14 mouse cellular contexts compared by ENCODE assay signal in genomic region chr3:85518668-85519067, GRCm38 (mm10). TPM values are rescaled to one million over a fixed set of nuclear protein-coding genes. Genes with fewer than 3 reads are reported as not detected.
A peak's percentile ranks its signal among the peaks of the same experiment; 100 is the strongest.
DNase-seq lines count a peak whose midpoint lies in the region; ATAC-seq and TF ChIP-seq lines count a peak whose summit lies in the region.
"Had no signal": no experiment of that assay in that cellular context is flagged by ENCODE, and none has a peak within 500 bp of the region (broad histone marks: within the 10 kb centered on the region; RNA-seq: fewer than 3 reads in every experiment).

No protein-coding gene starts in this region.

- TF ChIP-seq EP300 in heart, adult 2 months (IDR thresholded peaks at IDR 0.05; ENCODE audit: insufficient read depth, low read depth, low read length) = peak; percentile 55; the same call in 1 of the 2 replicates

- H3K9ac ChIP-seq in heart, adult 2 months (ENCODE audit: low read depth, low read length) = peak overlapping the region; percentile 26; the same call in 1 of the 2 replicates
- no peak overlapping the region for H3K9ac ChIP-seq in neural tube, embryonic 15.5 days (replicated peaks)
- H3K9ac ChIP-seq: limb, embryonic 13.5 days; liver, postnatal 0 days; midbrain, embryonic 15.5 days; neural tube, embryonic 13.5 days had no signal

- no peaks in the 10 kb centered on the region for H3K27me3 ChIP-seq in heart, adult 2 months (ENCODE audit: control insufficient read depth, insufficient read depth, low read length)
- no peaks in the 10 kb centered on the region for H3K27me3 ChIP-seq in neural tube, embryonic 15.5 days (replicated peaks)
- H3K27me3 ChIP-seq: limb, embryonic 13.5 days; midbrain, embryonic 15.5 days; neural tube, embryonic 13.5 days had no signal

- peak overlapping the region; percentile 80 for H3K27ac ChIP-seq in heart, adult 2 months
- no peak overlapping the region for H3K27ac ChIP-seq in neural tube, embryonic 15.5 days (replicated peaks)
- H3K27ac ChIP-seq: limb, embryonic 13.5 days; macrophage; midbrain, embryonic 15.5 days; neural tube, embryonic 13.5 days had no signal

- ATAC-seq in cerebellum, adult (ENCODE audit: insufficient number of reproducible peaks, low FRiP score, low TSS enrichment) = peak; percentile 77
- ATAC-seq in neural tube, embryonic 15.5 days (ENCODE audit: low FRiP score) = no peak
- ATAC-seq: liver, postnatal 0 days; midbrain, embryonic 15.5 days had no signal

- 57% methylated on average over 8 of the region's 8 CpGs for WGBS in heart, adult 2 months
- WGBS in neural tube, embryonic 15.5 days = 80% methylated on average over 8 of the region's 8 CpGs

- DNase-seq in cerebellum, postnatal 4 days (ENCODE audit: low spot score in 2 of 2) = no peak
- DNase-seq in cerebellum, adult 18-20 months = peak; percentile 42 to 58
- peak; percentile 30 to 68 for DNase-seq in heart, adult 2 months
- peak; percentile 72 to 77 for DNase-seq in heart, postnatal 10 days
- DNase-seq in lung, postnatal 14 days = no peak
- DNase-seq in spleen, postnatal 4 days (ENCODE audit: low spot score in 2 of 2) = no peak
- DNase-seq: liver, postnatal 0 days; thymus, postnatal 4 days had no signal

- H3K79me2 ChIP-seq in heart, adult 2 months (replicated peaks; ENCODE audit: control insufficient read depth, insufficient read depth, low read length) = no peaks in the 10 kb centered on the region

- H3K9me3 ChIP-seq in neural tube, embryonic 15.5 days (replicated peaks) = no peaks in the 10 kb centered on the region
- H3K9me3 ChIP-seq: limb, embryonic 13.5 days; midbrain, embryonic 15.5 days; neural tube, embryonic 13.5 days had no signal

- no peak for TF ChIP-seq POLR2A in heart, adult 2 months (IDR thresholded peaks at IDR 0.05; ENCODE audit: insufficient read depth, low read depth, low read length)

- H3K4me3 ChIP-seq in heart, adult 2 months = no peak overlapping the region
- H3K4me3 ChIP-seq in neural tube, embryonic 15.5 days (replicated peaks) = no peak overlapping the region
- H3K4me3 ChIP-seq: limb, embryonic 13.5 days; midbrain, embryonic 15.5 days; neural tube, embryonic 13.5 days had no signal

- H3K36me3 ChIP-seq in heart, adult 2 months (ENCODE audit: control insufficient read depth, insufficient read depth, low read length) = no peaks in the 10 kb centered on the region
- no peaks in the 10 kb centered on the region for H3K36me3 ChIP-seq in neural tube, embryonic 15.5 days
- H3K36me3 ChIP-seq: limb, embryonic 13.5 days; midbrain, embryonic 15.5 days; neural tube, embryonic 13.5 days had no signal

- intact Hi-C loops in heart, adult 2 months (cut with DNase I) = loop anchor here (5.0 to 10.0 kb wide), 6 partner anchors 34 to 591 kb away; no protein-coding TSS in a partner anchor
- intact Hi-C loops in heart, postnatal 10 days (cut with DNase I) = loop anchor here (1.0 to 5.0 kb wide), 5 partner anchors 33 to 591 kb away; no protein-coding TSS in a partner anchor

- H3K4me2 ChIP-seq in neural tube, embryonic 15.5 days = no peak overlapping the region
- H3K4me2 ChIP-seq: limb, embryonic 13.5 days; midbrain, embryonic 15.5 days; neural tube, embryonic 13.5 days had no signal

- TF ChIP-seq CTCF in heart, adult 2 months (IDR thresholded peaks at IDR 0.05) = no peak

- peaks cover 7% of the 10 kb centered on the region for H3K4me1 ChIP-seq in heart, adult 2 months (ENCODE audit: control insufficient read depth, insufficient read depth, low read length)
- H3K4me1 ChIP-seq in neural tube, embryonic 15.5 days = peaks cover 10% of the 10 kb centered on the region
- H3K4me1 ChIP-seq: midbrain, embryonic 15.5 days had no signal

RNA-seq across cellular contexts. Expression of gene Gatb, which starts 55.3 kb away (rescaled TPM):
- total RNA-seq in heart, adult 2 months (2021) = 10 to 100 TPM; 45.6 to 49.7 TPM
- 22.0 and 40.1 TPM in 2 replicates for polyA plus RNA-seq in heart, adult 2 months (2012; rRNA removed)
- 10 to 100 TPM; 25.4 to 27.8 TPM for total RNA-seq in heart, postnatal 10 days (2021)
- 20.9 TPM in 2 replicates for polyA plus RNA-seq in neural tube, embryonic 15.5 days (2015; fragmentation: Nextera tagmentation; extraction: Ambion mirVana)

Comparison
In these comparisons a context has a peak if more than half of its experiments do, and no peak if none do; other contexts are left out.
1. DNase-seq: peak in cerebellum, adult 18-20 months (2 of 2), heart, adult 2 months (2 of 2) and heart, postnatal 10 days (2 of 2); none in cerebellum, postnatal 4 days (0 of 2), lung, postnatal 14 days (single experiment) and spleen, postnatal 4 days (0 of 2).